Mouse (Mus musculus): ENCODE data around the gene Nfkb2. TPM values are rescaled to one million over a fixed set of nuclear protein-coding genes. Genes with fewer than 3 reads are reported as not detected.

Nfkb2 gene
- polyA plus RNA-seq, 1 experiment, result 89.6 TPM

- H3K27me3 ChIP-seq (ENCODE audit: control insufficient read depth, insufficient read depth, low read length), result no peaks in the 10 kb centered on the region
- 0 out of 2 replicates have a peak overlapping the region, but pooled peaks have one; percentile 22 for H3K27ac ChIP-seq (ENCODE audit: insufficient read depth, low read depth, low read length)
- WGBS, result 71% methylated on average over 3 of the region's 3 CpGs
- TF ChIP-seq POLR2A (IDR thresholded peaks at IDR 0.05; ENCODE audit: low read depth, low read length), result no peak
- no peak for TF ChIP-seq CTCF (IDR thresholded peaks at IDR 0.05; ENCODE audit: extremely low read depth, insufficient read length, insufficient replicate concordance, low read depth, low read length)
- H3K36me3 ChIP-seq (ENCODE audit: control insufficient read depth, insufficient read depth, low read length), result peaks cover 46% of the 10 kb centered on the region
- H3K4me3 ChIP-seq (ENCODE audit: low read depth, low read length), result no peak overlapping the region
- H3K4me1 ChIP-seq (ENCODE audit: control insufficient read depth, insufficient read depth, insufficient read length, low read length), result no peaks in the 10 kb centered on the region
Observed at GRCm38 (mm10) chr19:46286926-46287325, 17.2 kb upstream of the Nfkb2 start.

GRCm38 (mm10) chr19:46287566-46287965 lies 16.6 kb upstream of the Nfkb2 start:
- TF ChIP-seq CTCF (IDR thresholded peaks at IDR 0.05; ENCODE audit: extremely low read depth, insufficient read length, insufficient replicate concordance, low read depth, low read length) (no peak), POLR2A (IDR thresholded peaks at IDR 0.05; ENCODE audit: low read depth, low read length) (no peak)
- WGBS, result 83% methylated on average over 3 of the region's 3 CpGs
- H3K27me3 ChIP-seq (ENCODE audit: control insufficient read depth, insufficient read depth, low read length), result no peaks in the 10 kb centered on the region

GRCm38 (mm10) chr19:46290535-46291105 lies 13.5 kb upstream of the Nfkb2 start:
- 47% methylated on average over 12 of the region's 12 CpGs for WGBS
- H3K27ac ChIP-seq (ENCODE audit: insufficient read depth, low read depth, low read length), result no peak overlapping the region
- H3K4me3 ChIP-seq (ENCODE audit: low read depth, low read length), result no peak overlapping the region
- no peaks in the 10 kb centered on the region for H3K27me3 ChIP-seq (ENCODE audit: control insufficient read depth, insufficient read depth, low read length)
- H3K4me1 ChIP-seq (ENCODE audit: control insufficient read depth, insufficient read depth, insufficient read length, low read length), result no peaks in the 10 kb centered on the region
- TF ChIP-seq CTCF (IDR thresholded peaks at IDR 0.05; ENCODE audit: extremely low read depth, insufficient read length, insufficient replicate concordance, low read depth, low read length) (no peak), POLR2A (IDR thresholded peaks at IDR 0.05; ENCODE audit: low read depth, low read length) (no peak)
- H3K36me3 ChIP-seq (ENCODE audit: control insufficient read depth, insufficient read depth, low read length), result peaks cover 13% of the 10 kb centered on the region

More at GRCm38 (mm10) chr19:46287566-46287965, 16.6 kb upstream of the Nfkb2 start:
- Histone ChIP-seq H3K36me3 (ENCODE audit: control insufficient read depth, insufficient read depth, low read length) (peaks cover 40% of the 10 kb centered on the region), H3K27ac (ENCODE audit: insufficient read depth, low read depth, low read length) (no peak overlapping the region), H3K4me1 (ENCODE audit: control insufficient read depth, insufficient read depth, insufficient read length, low read length) (no peaks in the 10 kb centered on the region), H3K4me3 (ENCODE audit: low read depth, low read length) (no peak overlapping the region)

- Histone ChIP-seq H3K27ac (ENCODE audit: insufficient read depth, low read depth, low read length) (no peak overlapping the region), H3K4me1 (ENCODE audit: control insufficient read depth, insufficient read depth, insufficient read length, low read length) (no peaks in the 10 kb centered on the region), H3K36me3 (ENCODE audit: control insufficient read depth, insufficient read depth, low read length) (no peaks in the 10 kb centered on the region), H3K27me3 (ENCODE audit: control insufficient read depth, insufficient read depth, low read length) (no peaks in the 10 kb centered on the region), H3K4me3 (ENCODE audit: low read depth, low read length) (no peak overlapping the region)
- WGBS, result 29% methylated on average over 4 of the region's 4 CpGs
- TF ChIP-seq CTCF (IDR thresholded peaks at IDR 0.05; ENCODE audit: extremely low read depth, insufficient read length, insufficient replicate concordance, low read depth, low read length), result no peak
Observed at GRCm38 (mm10) chr19:46296938-46297337, 7.2 kb upstream of the Nfkb2 start.

- no peaks in the 10 kb centered on the region for H3K27me3 ChIP-seq (ENCODE audit: control insufficient read depth, insufficient read depth, low read length)
- H3K27ac ChIP-seq (ENCODE audit: insufficient read depth, low read depth, low read length), result no peak overlapping the region
- no peak overlapping the region for H3K4me3 ChIP-seq (ENCODE audit: low read depth, low read length)
- 50% methylated on average over 8 of the region's 8 CpGs for WGBS
- H3K36me3 ChIP-seq (ENCODE audit: control insufficient read depth, insufficient read depth, low read length), result no peaks in the 10 kb centered on the region
- TF ChIP-seq CTCF (IDR thresholded peaks at IDR 0.05; ENCODE audit: extremely low read depth, insufficient read length, insufficient replicate concordance, low read depth, low read length) (no peak), POLR2A (IDR thresholded peaks at IDR 0.05; ENCODE audit: low read depth, low read length) (no peak)
- peaks cover 5% of the 10 kb centered on the region; the same call in 1 of the 2 replicates for H3K4me1 ChIP-seq (ENCODE audit: control insufficient read depth, insufficient read depth, insufficient read length, low read length)
Observed at GRCm38 (mm10) chr19:46300294-46301045, 3.6 kb upstream of the Nfkb2 start.

GRCm38 (mm10) chr19:46302551-46302950 lies 1.6 kb upstream of the Nfkb2 start:
- Histone ChIP-seq H3K27me3 (ENCODE audit: control insufficient read depth, insufficient read depth, low read length) (no peaks in the 10 kb centered on the region), H3K4me3 (ENCODE audit: low read depth, low read length) (no peak overlapping the region), H3K27ac (ENCODE audit: insufficient read depth, low read depth, low read length) (no peak overlapping the region), H3K4me1 (ENCODE audit: control insufficient read depth, insufficient read depth, insufficient read length, low read length) (peaks cover 5% of the 10 kb centered on the region; the same call in 1 of the 2 replicates), H3K36me3 (ENCODE audit: control insufficient read depth, insufficient read depth, low read length) (peaks cover 6% of the 10 kb centered on the region; the same call in 1 of the 2 replicates)
- 95% methylated on average over 4 of the region's 4 CpGs for WGBS
- no peak for TF ChIP-seq CTCF (IDR thresholded peaks at IDR 0.05; ENCODE audit: extremely low read depth, insufficient read length, insufficient replicate concordance, low read depth, low read length)
- no peak for TF ChIP-seq POLR2A (IDR thresholded peaks at IDR 0.05; ENCODE audit: low read depth, low read length)
